Mouse (Mus musculus) embryonic fibroblast, embryonic 13.5 days (primary cell): ENCODE measurements around the gene Marc1.

Experiments
- CTCF ChIP-seq: IDR thresholded peaks from 2 replicates; pipeline ENCODE4 v1.5.1; 2011; ENCODE audit warnings: mild to moderate bottlenecking, control low read depth, low read length, moderate library complexity, borderline replicate concordance; ENCODE audit not compliant: insufficient read depth
- POLR2A ChIP-seq: IDR thresholded peaks from 2 replicates; pipeline ENCODE4 v1.6.1; 2011; ENCODE audit warnings: low read depth, mild to moderate bottlenecking, control low read depth, low read length, moderate library complexity

GRCm38 (mm10) chr1:184836350-184836749, 25.2 kb upstream of the Marc1 start:
- TF ChIP-seq CTCF = no peak
- no peak for TF ChIP-seq POLR2A
